Mouse (Mus musculus): Measurements from ENCODE around the gene Lrrc4. TPM values are rescaled to one million over a fixed set of nuclear protein-coding genes. Genes with fewer than 3 reads are reported as not detected.

Gene Lrrc4
- polyA plus RNA-seq, 1 experiment from 2014 or later = 0.35 TPM

GRCm38 (mm10) chr6:28795792-28796515, 35.6 kb downstream of the Lrrc4 start:
- WGBS = 91% methylated on average over 16 of the region's 16 CpGs
- DNase-seq (ENCODE audit: low spot score) (no peak), ATAC-seq (no peak)
- TF ChIP-seq CTCF (IDR thresholded peaks at IDR 0.05) (no peak), EP300 (IDR thresholded peaks at IDR 0.05) (no peak)
- Histone ChIP-seq H3K4me1 (ENCODE audit: insufficient read depth, low read depth, low read length) (no peaks in the 10 kb centered on the region), H3K27ac (ENCODE audit: low read length) (no peak overlapping the region), H3K4me2 (replicated peaks; ENCODE audit: low read depth, low read length) (no peak overlapping the region), H3K27me3 (replicated peaks; ENCODE audit: insufficient read depth, low read length) (no peaks in the 10 kb centered on the region), H3K36me3 (ENCODE audit: insufficient read depth, low read length) (peaks cover 5% of the 10 kb centered on the region; the same call in 1 of the 2 replicates), H3K9ac (replicated peaks; ENCODE audit: low read depth) (no peak overlapping the region), H3K9me3 (ENCODE audit: low read length) (no peaks in the 10 kb centered on the region), H3K4me3 (ENCODE audit: low read depth, low read length) (no peak overlapping the region)

- 45% methylated on average over 9 of the region's 9 CpGs for WGBS
- ATAC-seq (no peak), DNase-seq (ENCODE audit: low spot score) (no peak)
- Histone ChIP-seq H3K27me3 (replicated peaks; ENCODE audit: insufficient read depth, low read length) (no peaks in the 10 kb centered on the region), H3K4me2 (replicated peaks; ENCODE audit: low read depth, low read length) (no peak overlapping the region), H3K9ac (replicated peaks; ENCODE audit: low read depth) (no peak overlapping the region), H3K9me3 (ENCODE audit: low read length) (no peaks in the 10 kb centered on the region), H3K27ac (ENCODE audit: low read length) (no peak overlapping the region), H3K4me1 (ENCODE audit: insufficient read depth, low read depth, low read length) (no peaks in the 10 kb centered on the region), H3K4me3 (ENCODE audit: low read depth, low read length) (no peak overlapping the region), H3K36me3 (ENCODE audit: insufficient read depth, low read length) (peaks cover 5% of the 10 kb centered on the region; the same call in 1 of the 2 replicates)
- TF ChIP-seq CTCF (IDR thresholded peaks at IDR 0.05) = no peak
- TF ChIP-seq EP300 (IDR thresholded peaks at IDR 0.05) = no peak
These were observed 36.2 kb downstream of the Lrrc4 start for GRCm38 (mm10) chr6:28795380-28795779.

DNA sequence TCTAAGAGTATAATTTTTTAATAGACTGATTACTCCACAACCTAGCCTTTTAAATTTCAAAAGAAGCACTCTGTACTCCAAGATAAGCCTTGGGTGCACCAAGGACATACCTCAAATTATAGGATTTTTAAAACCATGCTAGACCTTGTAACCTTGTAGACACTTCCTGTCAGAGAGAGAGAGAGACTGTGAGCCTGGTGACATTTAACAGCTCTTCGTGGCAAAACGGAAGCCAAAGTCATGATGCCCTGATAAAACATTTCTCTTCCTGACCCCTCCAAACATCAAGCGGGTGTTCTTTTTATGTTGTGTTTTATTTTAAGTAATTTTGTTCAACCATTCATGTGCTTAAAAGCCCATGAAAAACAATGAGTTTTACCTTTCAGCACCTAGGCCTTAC, 39.7 kb downstream of the Lrrc4 start:
- H3K4me2 ChIP-seq (replicated peaks; ENCODE audit: low read depth, low read length) = no peak overlapping the region

DNA sequence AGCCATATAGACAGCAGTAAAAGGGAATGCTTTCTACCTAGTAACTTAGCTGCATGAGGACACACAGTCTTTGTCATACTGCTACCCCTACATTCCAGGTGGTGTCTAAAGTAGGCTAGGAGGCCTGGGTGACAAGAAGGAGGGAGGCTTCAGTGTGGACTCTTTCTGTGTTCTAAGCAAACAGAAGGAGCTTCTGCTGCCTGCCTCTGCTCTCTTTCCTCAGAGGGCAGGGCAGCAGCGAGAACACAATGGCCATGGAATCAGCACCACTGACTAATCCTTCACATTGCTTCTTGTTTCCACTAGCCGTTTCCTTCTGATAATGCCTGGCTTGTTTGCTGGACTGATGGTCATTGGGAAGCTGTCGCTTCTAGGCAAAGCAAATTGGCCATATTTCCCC, 40.4 kb downstream of the Lrrc4 start:
- TF ChIP-seq EP300 (IDR thresholded peaks at IDR 0.05) (no peak), CTCF (IDR thresholded peaks at IDR 0.05) (no peak)
- Histone ChIP-seq H3K4me3 (ENCODE audit: low read depth, low read length) (no peak overlapping the region), H3K27me3 (replicated peaks; ENCODE audit: insufficient read depth, low read length) (no peaks in the 10 kb centered on the region)

More for the DNA sequence above, 39.7 kb downstream of the Lrrc4 start:
- WGBS = 79% methylated on average over 3 of the region's 3 CpGs
- TF ChIP-seq EP300 (IDR thresholded peaks at IDR 0.05) = no peak
- Histone ChIP-seq H3K9ac (replicated peaks; ENCODE audit: low read depth) (no peak overlapping the region), H3K36me3 (ENCODE audit: insufficient read depth, low read length) (peaks cover 2% of the 10 kb centered on the region; the same call in 1 of the 2 replicates), H3K9me3 (ENCODE audit: low read length) (no peaks in the 10 kb centered on the region), H3K27ac (ENCODE audit: low read length) (no peak overlapping the region), H3K4me3 (ENCODE audit: low read depth, low read length) (no peak overlapping the region), H3K27me3 (replicated peaks; ENCODE audit: insufficient read depth, low read length) (no peaks in the 10 kb centered on the region), H3K4me1 (ENCODE audit: insufficient read depth, low read depth, low read length) (no peaks in the 10 kb centered on the region)
- no peak for DNase-seq (ENCODE audit: low spot score)
- ATAC-seq = no peak

DNA sequence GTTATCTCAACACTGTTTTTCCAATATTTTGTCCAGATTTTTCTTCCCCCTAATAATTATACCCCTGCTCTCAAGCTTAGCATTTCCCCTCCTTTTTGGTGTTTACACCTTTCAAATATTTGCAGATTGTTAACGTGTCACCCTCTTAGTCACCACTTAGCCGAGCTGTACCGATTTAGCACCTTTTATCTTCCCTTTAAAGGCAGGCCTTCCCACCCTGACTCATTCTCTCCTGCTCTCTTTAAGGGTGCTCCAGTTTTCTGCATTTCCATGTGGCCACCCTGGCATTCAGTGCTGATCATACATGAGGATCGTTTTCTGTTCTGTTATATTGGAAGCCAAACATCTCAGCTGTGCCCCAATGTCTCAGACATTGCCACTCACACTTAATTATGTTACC, 41.9 kb downstream of the Lrrc4 start:
- Histone ChIP-seq H3K27me3 (replicated peaks; ENCODE audit: insufficient read depth, low read length) (no peaks in the 10 kb centered on the region), H3K9me3 (ENCODE audit: low read length) (no peaks in the 10 kb centered on the region), H3K36me3 (ENCODE audit: insufficient read depth, low read length) (no peaks in the 10 kb centered on the region), H3K4me3 (ENCODE audit: low read depth, low read length) (no peak overlapping the region), H3K9ac (replicated peaks; ENCODE audit: low read depth) (no peak overlapping the region), H3K4me2 (replicated peaks; ENCODE audit: low read depth, low read length) (no peak overlapping the region), H3K4me1 (ENCODE audit: insufficient read depth, low read depth, low read length) (no peaks in the 10 kb centered on the region), H3K27ac (ENCODE audit: low read length) (no peak overlapping the region)
- 34% methylated on average over 4 of the region's 4 CpGs for WGBS
- DNase-seq (ENCODE audit: low spot score) = peak; percentile 25
- 0 out of 2 replicates have a peak, but pooled peaks have one; percentile 37 for ATAC-seq
- TF ChIP-seq EP300 (IDR thresholded peaks at IDR 0.05) = no peak
- no peak for TF ChIP-seq CTCF (IDR thresholded peaks at IDR 0.05)

More for the DNA sequence above, 40.4 kb downstream of the Lrrc4 start:
- H3K27ac ChIP-seq (ENCODE audit: low read length) = no peak overlapping the region
- no peak overlapping the region for H3K9ac ChIP-seq (replicated peaks; ENCODE audit: low read depth)
- DNase-seq (ENCODE audit: low spot score) = no peak
- H3K4me2 ChIP-seq (replicated peaks; ENCODE audit: low read depth, low read length) = no peak overlapping the region
- H3K9me3 ChIP-seq (ENCODE audit: low read length) = no peaks in the 10 kb centered on the region
- H3K4me1 ChIP-seq (ENCODE audit: insufficient read depth, low read depth, low read length) = no peaks in the 10 kb centered on the region
- no peaks in the 10 kb centered on the region for H3K36me3 ChIP-seq (ENCODE audit: insufficient read depth, low read length)
- no peak for ATAC-seq
- WGBS = 58% methylated on average over 3 of the region's 3 CpGs

- no peak for DNase-seq (ENCODE audit: low spot score)
- H3K27me3 ChIP-seq (replicated peaks; ENCODE audit: insufficient read depth, low read length) = no peaks in the 10 kb centered on the region
- H3K4me3 ChIP-seq (ENCODE audit: low read depth, low read length) = no peak overlapping the region
- H3K4me2 ChIP-seq (replicated peaks; ENCODE audit: low read depth, low read length) = no peak overlapping the region
- H3K9ac ChIP-seq (replicated peaks; ENCODE audit: low read depth) = no peak overlapping the region
- no peaks in the 10 kb centered on the region for H3K36me3 ChIP-seq (ENCODE audit: insufficient read depth, low read length)
- no peak for ATAC-seq
- no peak for TF ChIP-seq CTCF (IDR thresholded peaks at IDR 0.05)
- no peak for TF ChIP-seq EP300 (IDR thresholded peaks at IDR 0.05)
- H3K4me1 ChIP-seq (ENCODE audit: insufficient read depth, low read depth, low read length) = no peaks in the 10 kb centered on the region
- 71% methylated on average over 6 of the region's 6 CpGs for WGBS
- H3K9me3 ChIP-seq (ENCODE audit: low read length) = no peaks in the 10 kb centered on the region
- H3K27ac ChIP-seq (ENCODE audit: low read length) = no peak overlapping the region
These were observed 44.4 kb downstream of the Lrrc4 start for GRCm38 (mm10) chr6:28787133-28787532.
